Mouse (Mus musculus): ENCODE data around the gene Nmrk2. TPM values are rescaled to one million over a fixed set of nuclear protein-coding genes. Genes with fewer than 3 reads are reported as not detected.
A peak's percentile ranks its signal among the peaks of the same experiment; 100 is the strongest.

Gene Nmrk2
- 10 to 100 TPM; 59.7 to 72.8 TPM for total RNA-seq (2021)
- long read RNA-seq, experiment 1, transcript Nmrk2-201 (7 exons, 1,854 nt): major isoform, 277 of 380 reads
- long read RNA-seq, experiment 1, partial matches to known transcripts: 5 of 380 reads
- long read RNA-seq, experiment 1, other reads (novel, unspliced or antisense): 98 of 380 reads
- long read RNA-seq, experiment 2, transcript Nmrk2-201 (7 exons, 1,854 nt): major isoform, 253 of 366 reads
- long read RNA-seq, experiment 2, partial matches to known transcripts: 7 of 366 reads
- long read RNA-seq, experiment 2, other reads (novel, unspliced or antisense): 106 of 366 reads

DNA sequence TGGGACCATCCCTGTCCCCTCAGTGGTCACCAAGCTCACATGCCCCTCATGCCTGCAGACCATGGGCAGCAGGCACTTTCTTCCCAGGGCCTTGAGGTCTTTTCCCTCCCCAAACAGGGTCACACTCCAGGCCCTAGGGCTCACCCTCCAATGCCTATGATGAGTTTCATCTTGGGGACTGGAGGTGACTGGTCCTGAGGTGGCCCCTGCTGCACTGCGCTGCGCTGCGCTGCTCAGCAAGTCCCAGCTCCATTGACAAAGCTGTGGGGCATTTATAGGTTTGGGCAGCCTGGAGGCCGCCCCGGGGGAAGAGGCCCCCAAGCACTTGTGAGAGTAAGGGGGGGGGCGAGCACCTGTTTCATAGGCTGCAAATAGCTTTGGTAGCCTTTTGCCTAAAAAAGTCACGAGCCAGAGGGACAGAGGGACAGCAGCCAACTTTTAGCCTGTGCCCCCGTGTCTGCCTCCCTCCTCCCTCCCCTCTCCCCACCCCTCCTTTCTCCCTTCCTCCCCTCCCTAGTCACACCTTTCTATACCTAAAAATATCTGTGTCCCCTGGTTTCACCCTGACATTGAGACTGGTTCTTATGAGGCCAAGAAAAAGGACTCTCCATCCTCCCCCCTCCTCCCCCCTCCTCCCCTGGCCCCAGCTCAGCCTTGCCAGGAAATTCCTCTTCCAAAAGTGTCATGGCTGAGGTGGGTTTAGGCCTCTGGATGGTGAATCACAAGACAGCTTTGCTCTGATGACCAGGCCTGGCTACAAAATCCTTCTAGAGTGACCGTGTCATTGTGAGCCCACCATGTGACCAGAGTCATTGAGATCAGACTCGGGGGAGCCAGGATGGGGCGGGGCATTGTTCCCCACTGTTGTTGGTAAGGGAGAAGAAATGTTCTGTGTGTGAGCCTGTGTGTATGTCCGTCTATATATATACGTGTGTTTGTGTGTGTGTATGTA is at the start of gene Nmrk2:
Gene Nmrk2, minus strand, starts transcription at position 245 of the 952 bp plus-strand sequence.
- peak; percentile 89 for DNase-seq
- Histone ChIP-seq H3K4me3 (peak within 1 kb of the TSS; percentile 86), H3K27ac (peak within 1 kb of the TSS; percentile 99)
- intact Hi-C loops (cut with DNase I): no loop called here
- no peak for TF ChIP-seq CTCF (IDR thresholded peaks at IDR 0.05)

GRCm38 (mm10) chr10:81249442-81249841 is 47.6 kb upstream of the Nmrk2 start:
- no peak for DNase-seq
- Histone ChIP-seq H3K27ac (no peak overlapping the region), H3K4me3 (no peak overlapping the region)
- intact Hi-C loops (cut with DNase I): no loop called here
- TF ChIP-seq CTCF (IDR thresholded peaks at IDR 0.05): no peak

- TF ChIP-seq CTCF (IDR thresholded peaks at IDR 0.05): no peak
- no peak for DNase-seq
- Histone ChIP-seq H3K4me3 (no peak overlapping the region), H3K27ac (no peak overlapping the region)
- intact Hi-C loops (cut with DNase I): no loop called here
Measured at GRCm38 (mm10) chr10:81247804-81248203, 46.0 kb upstream of the Nmrk2 start.

DNA sequence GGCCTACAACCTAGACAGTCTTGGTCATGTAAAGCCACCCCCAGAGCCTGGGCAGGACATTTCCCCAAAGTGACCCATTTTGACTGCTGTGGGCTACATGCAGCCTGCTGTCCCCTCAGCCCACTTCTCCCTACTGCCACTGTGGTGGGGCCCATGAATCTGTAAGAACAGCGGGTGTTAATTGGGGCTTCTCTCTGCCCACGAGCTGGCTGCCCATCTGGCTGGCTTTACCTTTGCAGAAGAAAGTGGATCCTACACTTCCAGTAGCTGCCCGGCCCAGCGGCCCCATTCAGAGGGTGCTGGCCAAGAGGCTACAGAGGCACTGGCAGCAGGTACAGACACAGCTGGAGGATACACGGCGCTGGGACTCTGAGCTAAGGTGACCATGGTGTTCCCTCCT is 43.3 kb upstream of the Nmrk2 start:
- TF ChIP-seq CTCF (IDR thresholded peaks at IDR 0.05): no peak

GRCm38 (mm10) chr10:81244595-81244994 is 42.7 kb upstream of the Nmrk2 start:
- H3K4me3 ChIP-seq: no peak overlapping the region
- no peak; the same call in 1 of the 2 replicates for TF ChIP-seq CTCF (IDR thresholded peaks at IDR 0.05)
- intact Hi-C loops (cut with DNase I): no loop called here
- no peak overlapping the region for H3K27ac ChIP-seq
- DNase-seq: peak; percentile 86

More for the DNA sequence above, 43.3 kb upstream of the Nmrk2 start:
- no peak overlapping the region for H3K27ac ChIP-seq
- intact Hi-C loops (cut with DNase I): no loop called here
- peak; percentile 18 for DNase-seq
- no peak overlapping the region for H3K4me3 ChIP-seq

DNA sequence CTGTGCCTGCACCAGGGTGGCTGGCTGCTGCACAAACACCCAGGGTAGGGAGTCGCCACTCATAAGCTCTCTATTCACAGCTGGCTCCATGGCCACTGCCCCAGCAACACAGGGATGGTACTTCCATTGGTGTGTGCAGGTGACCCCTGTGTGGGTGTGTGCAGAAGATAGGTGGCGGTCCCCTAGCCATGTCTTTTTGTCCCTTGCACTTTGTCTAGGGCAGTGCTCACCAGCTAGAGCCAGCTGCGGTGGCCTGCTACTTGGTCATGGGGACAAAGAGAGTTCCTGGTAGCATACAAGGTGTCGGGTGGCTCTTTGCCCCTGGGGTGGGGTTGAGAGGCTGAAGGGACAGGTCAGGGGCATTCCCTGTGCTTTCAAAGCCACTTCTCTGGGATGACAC is 42.3 kb upstream of the Nmrk2 start:
- intact Hi-C loops (cut with DNase I): no loop called here
- no peak overlapping the region for H3K27ac ChIP-seq
- H3K4me3 ChIP-seq: no peak overlapping the region
- DNase-seq: no peak
- no peak for TF ChIP-seq CTCF (IDR thresholded peaks at IDR 0.05)

GRCm38 (mm10) chr10:81242021-81242420 is 40.2 kb upstream of the Nmrk2 start:
- DNase-seq: no peak
- intact Hi-C loops (cut with DNase I): no loop called here
- Histone ChIP-seq H3K4me3 (no peak overlapping the region), H3K27ac (no peak overlapping the region)
- TF ChIP-seq CTCF (IDR thresholded peaks at IDR 0.05): no peak

DNA sequence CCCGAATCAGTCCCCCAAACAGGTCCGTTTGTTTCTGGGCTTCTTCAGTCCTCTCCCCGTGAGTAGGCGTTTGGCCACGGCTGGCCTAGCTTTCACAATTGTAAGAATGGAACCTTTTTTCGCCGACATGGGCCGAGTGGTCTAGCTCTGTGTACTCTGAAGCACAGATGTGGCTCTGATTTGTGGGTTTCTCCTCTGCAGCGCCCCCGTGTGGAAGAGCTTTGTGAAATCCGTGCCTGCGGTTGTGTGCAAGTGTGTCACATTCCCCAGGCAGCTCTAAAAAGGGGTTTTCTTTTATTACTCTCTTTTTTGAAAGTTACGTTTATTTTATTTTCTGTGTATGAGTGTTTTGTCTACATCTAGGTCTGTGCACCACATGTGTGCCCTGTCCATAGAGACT is 39.0 kb upstream of the Nmrk2 start:
- intact Hi-C loops (cut with DNase I): no loop called here
- Histone ChIP-seq H3K4me3 (no peak overlapping the region), H3K27ac (no peak overlapping the region)
- peak; percentile 66 for TF ChIP-seq CTCF (IDR thresholded peaks at IDR 0.05)
- DNase-seq: peak; percentile 59

DNA sequence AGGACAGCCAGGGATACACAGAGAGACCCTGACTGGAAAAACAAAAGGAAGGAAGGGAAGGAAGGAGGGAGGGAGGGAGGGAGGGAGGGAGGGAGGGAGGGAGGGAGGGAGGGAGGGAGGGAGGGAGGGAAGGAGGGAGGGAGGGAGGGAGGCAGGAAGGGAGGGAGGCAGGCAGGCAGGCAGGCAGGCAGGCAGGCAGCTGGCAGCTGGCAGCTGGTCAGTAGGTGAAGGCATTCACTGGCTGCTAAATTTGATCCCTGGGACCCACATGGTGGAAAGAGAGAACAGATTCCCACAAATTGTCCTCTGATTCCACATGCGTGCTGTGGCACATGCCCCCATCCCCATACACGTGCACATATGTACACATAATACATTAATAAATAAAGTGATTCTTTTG is 36.8 kb upstream of the Nmrk2 start:
- DNase-seq: peak; percentile 33
- no peak for TF ChIP-seq CTCF (IDR thresholded peaks at IDR 0.05)
- Histone ChIP-seq H3K27ac (no peak overlapping the region), H3K4me3 (no peak overlapping the region)
- intact Hi-C loops (cut with DNase I): no loop called here

DNA sequence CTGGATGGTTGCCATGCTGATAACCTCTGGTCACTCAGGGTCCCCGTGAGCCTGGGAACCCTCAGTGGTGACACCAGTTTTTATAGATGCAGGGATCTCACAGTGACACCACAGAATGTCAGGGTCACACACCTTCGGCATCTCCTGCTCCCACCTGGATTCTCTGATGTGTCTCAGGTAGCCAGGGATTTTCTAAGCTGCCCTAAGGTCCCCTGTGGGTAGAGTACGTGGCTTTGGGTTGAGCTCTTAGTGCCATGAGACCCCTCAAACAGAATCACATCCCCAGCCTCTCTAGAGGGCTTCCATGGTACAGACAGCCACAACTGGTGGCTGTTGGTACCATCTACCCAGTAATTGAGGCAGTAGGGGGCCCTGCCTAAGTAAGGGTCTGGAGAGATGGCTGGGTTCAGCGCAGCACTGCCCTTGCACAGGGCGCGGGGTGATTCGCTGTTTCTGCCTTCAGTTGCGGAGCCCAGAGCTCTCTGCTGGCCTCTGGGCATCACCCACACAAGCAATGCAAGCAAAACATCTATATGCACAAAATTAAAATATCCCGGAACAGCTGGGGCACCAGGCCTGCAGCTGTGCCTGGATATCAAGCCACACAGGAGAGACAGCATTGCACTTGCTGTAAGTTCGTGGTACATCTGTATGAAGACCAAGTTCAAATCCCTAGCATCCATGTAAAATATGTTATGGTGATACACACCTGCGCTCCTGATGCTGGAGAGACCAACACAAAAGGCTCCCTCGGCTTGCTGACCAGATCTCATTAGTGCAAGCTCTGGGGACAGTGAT is 34.8 kb upstream of the Nmrk2 start:
- no peak for TF ChIP-seq CTCF (IDR thresholded peaks at IDR 0.05)

DNA sequence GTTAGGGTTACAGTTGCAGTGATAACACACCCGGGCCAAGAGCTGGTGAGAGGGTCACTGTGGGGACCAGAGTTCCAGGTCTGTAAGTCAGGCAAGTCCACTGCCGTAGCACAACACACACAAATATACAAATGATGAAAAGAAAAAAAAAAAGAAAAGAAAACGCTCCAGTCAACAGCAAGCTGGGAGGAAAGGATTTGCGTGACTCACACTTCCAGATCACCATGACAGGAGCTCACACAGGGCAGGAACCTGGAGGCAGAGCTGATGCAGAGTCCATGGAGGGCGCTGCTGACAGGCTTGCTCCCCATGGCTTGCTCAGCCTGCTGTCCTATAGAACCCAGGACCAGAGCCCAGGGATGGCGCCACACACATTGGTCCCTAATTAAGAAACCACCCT is 32.4 kb upstream of the Nmrk2 start:
- TF ChIP-seq CTCF (IDR thresholded peaks at IDR 0.05): no peak
- no peak for DNase-seq
- H3K27ac ChIP-seq: no peak overlapping the region
- intact Hi-C loops (cut with DNase I): no loop called here
- H3K4me3 ChIP-seq: no peak overlapping the region

More for the DNA sequence above, 34.8 kb upstream of the Nmrk2 start:
- H3K4me3 ChIP-seq: no peak overlapping the region
- DNase-seq: peak; percentile 15
- H3K27ac ChIP-seq: no peak overlapping the region
- intact Hi-C loops (cut with DNase I): no loop called here

DNA sequence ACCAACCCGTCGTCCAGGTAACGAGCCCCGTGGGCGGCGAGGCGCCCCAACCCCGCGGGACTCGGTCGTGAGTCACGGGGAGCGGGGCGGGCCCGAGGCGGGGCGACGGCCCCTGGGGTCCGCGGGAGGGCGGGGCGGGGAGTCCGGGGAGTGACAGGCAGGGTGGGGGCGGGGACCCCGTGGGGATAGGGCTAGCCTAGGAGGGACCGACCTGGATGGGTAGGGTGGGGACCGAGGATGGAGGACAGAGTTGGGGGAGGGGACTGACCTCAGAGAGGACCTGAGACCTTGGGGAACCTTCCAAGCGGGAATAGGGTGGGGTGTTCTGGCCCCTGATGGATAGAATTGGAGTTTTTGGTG is 31.4 kb upstream of the Nmrk2 start:
- intact Hi-C loops (cut with DNase I): no loop called here

More for the DNA sequence above, 31.4 kb upstream of the Nmrk2 start:
- no peak for DNase-seq
- H3K4me3 ChIP-seq: peak overlapping the region; percentile 82
- H3K27ac ChIP-seq: peak overlapping the region; percentile 85
- no peak for TF ChIP-seq CTCF (IDR thresholded peaks at IDR 0.05)

All from gastrocnemius, adult 2 months (tissue).